Mouse (Mus musculus): ENCODE data around the gene Bace1. TPM values are rescaled to one million over a fixed set of nuclear protein-coding genes. Genes with fewer than 3 reads are reported as not detected.

The Bace1 gene
- 18.0 and 19.9 TPM in 2 replicates for polyA plus RNA-seq (2015; fragmentation: Nextera tagmentation; extraction: Ambion mirVana)

DNA sequence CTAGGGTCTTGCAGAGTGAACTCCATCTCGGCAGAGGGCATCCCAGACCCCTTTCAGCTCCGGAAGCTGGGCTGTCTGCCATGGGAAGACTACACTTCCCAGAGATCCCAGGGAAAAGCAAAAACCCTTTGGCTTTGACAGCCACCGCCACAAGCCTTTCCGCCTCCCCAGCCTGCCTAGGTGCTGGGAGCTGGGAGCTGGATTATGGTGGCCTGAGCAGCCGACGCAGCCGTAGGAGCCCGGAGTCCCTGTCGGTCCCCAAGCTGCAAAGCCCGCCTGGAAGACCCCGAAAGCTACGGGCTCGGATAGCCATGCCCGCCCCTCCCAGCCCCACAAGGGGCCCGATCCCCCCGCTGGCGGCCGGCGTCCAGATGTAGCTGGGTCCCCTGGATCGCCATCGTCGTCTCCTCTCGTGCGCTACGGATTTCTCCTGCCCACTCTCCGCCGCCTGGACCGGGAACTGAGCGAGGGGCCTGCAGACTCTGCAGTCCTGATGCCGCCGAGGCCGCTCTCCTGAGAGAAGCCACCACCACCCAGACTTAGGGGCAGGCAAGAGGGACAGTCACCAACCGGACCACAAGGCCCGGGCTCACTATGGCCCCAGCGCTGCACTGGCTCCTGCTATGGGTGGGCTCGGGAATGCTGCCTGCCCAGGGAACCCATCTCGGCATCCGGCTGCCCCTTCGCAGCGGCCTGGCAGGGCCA is at the start of gene Bace1:
TSS of gene Bace1 (plus strand) at position 147 of the 705 bp plus-strand sequence.

DNA sequence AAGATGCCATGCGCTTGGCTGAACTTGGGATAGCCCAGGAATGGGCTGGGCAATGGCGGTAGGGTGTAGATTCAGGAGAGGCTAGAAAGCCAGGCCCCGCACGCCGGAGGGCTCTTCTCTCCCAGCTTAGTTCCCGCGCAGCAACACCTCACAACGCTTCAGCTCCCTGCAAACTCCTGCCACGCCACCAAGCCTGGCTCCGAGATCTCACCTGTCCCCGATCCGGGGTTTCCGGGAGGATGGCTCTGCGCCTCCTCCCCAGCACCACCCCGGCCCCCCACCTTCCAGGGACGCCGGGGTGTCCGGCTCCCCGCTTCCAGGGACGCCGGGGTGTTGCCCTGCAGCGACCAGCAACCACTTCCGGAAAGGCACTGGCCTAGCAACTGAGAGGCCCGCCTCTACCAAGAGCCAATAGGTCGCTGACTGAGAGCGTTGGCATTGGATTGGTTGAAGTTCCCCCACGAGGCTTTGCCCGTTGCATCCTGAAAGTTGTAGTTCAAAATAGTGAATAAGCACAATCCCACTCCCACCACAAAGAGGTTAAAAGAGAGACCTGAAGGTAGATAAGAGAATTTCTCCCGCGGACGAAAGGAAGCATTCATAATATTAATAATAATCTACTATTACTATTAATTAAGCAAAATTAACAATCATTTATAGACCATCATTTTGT is 10.0 kb upstream of the Bace1 start, which contains the start of gene Cep164:
TSS of gene Cep164 (minus strand) at position 401 of the 673 bp plus-strand sequence.

DNA sequence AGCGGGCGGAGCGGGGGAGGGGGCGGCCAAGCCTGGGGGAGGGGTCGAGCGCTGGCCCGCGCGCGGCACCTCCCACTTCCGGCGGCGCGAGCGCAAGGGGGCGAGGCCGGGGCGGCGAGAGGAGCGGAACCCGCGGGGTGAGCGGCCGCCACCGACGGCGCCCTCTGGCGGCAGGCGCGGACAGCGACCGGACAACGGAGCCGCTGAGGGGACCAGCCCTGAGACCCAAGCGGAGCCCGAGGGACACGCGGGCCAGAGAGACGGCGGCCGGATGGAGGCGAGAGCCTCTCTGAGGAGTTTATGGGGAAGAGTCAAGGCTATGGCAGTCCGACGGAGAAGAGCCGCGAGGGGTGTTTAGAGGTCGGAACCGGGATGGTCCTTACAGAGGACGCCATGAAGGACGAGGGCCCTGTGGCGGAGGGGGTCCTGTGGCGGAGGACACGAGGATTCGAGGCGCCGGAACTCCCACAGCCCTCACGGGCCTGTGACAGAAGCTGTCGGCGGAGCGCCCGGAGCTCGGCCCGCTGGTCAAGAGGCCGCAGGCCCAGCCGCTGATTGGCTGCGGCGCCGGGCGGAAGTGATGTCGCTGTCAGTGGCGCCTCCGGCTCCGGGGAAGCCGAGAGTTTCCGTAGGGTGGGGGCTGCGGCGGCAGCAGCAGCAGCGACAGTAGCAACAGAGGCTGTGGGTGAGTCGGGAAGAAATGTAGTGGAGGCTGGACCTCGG is 68.1 kb downstream of the Bace1 start, which contains the start of the genes Pcsk7 and Rnf214:
TSS of gene Pcsk7 (plus strand) at position 143 of the 723 bp plus-strand sequence.
TSS of gene Rnf214 (minus strand) at position 557 of the 723 bp plus-strand sequence.

Other genes starting within 250 kb of the Bace1 start
- 5.4 and 6.4 TPM in 2 replicates for gene Cep164, start 9.9 kb upstream of the Bace1 start, polyA plus RNA-seq (2015; fragmentation: Nextera tagmentation; extraction: Ambion mirVana)
- 11.7 and 12.7 TPM in 2 replicates for gene Pcsk7, start 67.9 kb downstream of the Bace1 start, polyA plus RNA-seq (2015; fragmentation: Nextera tagmentation; extraction: Ambion mirVana)
- 27.7 and 30.0 TPM in 2 replicates for gene Rnf214, start 68.3 kb downstream of the Bace1 start, polyA plus RNA-seq (2015; fragmentation: Nextera tagmentation; extraction: Ambion mirVana)
- 43.1 and 46.2 TPM in 2 replicates for gene Tagln, start 97.5 kb downstream of the Bace1 start, polyA plus RNA-seq (2015; fragmentation: Nextera tagmentation; extraction: Ambion mirVana)
- 32.6 and 34.1 TPM in 2 replicates for gene Sidt2, start 116.7 kb downstream of the Bace1 start, polyA plus RNA-seq (2015; fragmentation: Nextera tagmentation; extraction: Ambion mirVana)
- gene Pafah1b2, start 174.1 kb downstream of the Bace1 start, polyA plus RNA-seq (2015; fragmentation: Nextera tagmentation; extraction: Ambion mirVana): 85.1 and 100 TPM in 2 replicates
- gene Sik3, start 174.2 kb downstream of the Bace1 start, polyA plus RNA-seq (2015; fragmentation: Nextera tagmentation; extraction: Ambion mirVana): 15.7 and 16.6 TPM in 2 replicates